Mouse (Mus musculus) forebrain, embryonic 12.5 days (tissue): ENCODE measurements around the gene Slc35b4. TPM values are rescaled to one million over a fixed set of nuclear protein-coding genes. Genes with fewer than 3 reads are reported as not detected.
A peak's percentile ranks its signal among the peaks of the same experiment; 100 is the strongest.

Source experiments
- ATAC-seq: fragments of 200-750 bp; cut with Nextera tagmentation; 2 replicates; pipeline ENCODE4 v1.8.0; 2017; ENCODE audit warnings: moderate TSS enrichment; ENCODE audit not compliant: low FRiP score
- H3K27ac ChIP-seq: fragments of 300-500 bp; sonication (generic); 2 replicates; pipeline ENCODE4 v1.5.1; 2016; ENCODE audit warnings: mild to moderate bottlenecking
- H3K27me3 ChIP-seq: fragments of 300-500 bp; sonication (generic); 2 replicates; pipeline ENCODE4 v1.6.1; 2016; ENCODE audit warnings: mild to moderate bottlenecking
- H3K36me3 ChIP-seq: fragments of 300-500 bp; sonication (generic); replicated peaks from 2 replicates; pipeline ENCODE4 v1.6.1; 2016; ENCODE audit warnings: mild to moderate bottlenecking
- H3K4me1 ChIP-seq: fragments of 300-500 bp; sonication (generic); 2 replicates; pipeline ENCODE4 v1.6.1; 2016
- H3K4me2 ChIP-seq: fragments of 300-500 bp; sonication (generic); 2 replicates; pipeline ENCODE4 v1.6.1; 2016; ENCODE audit warnings: mild to moderate bottlenecking, moderate library complexity
- H3K4me3 ChIP-seq: fragments of 300-500 bp; sonication (generic); replicated peaks from 2 replicates; pipeline ENCODE4 v1.5.1; 2016; ENCODE audit warnings: mild to moderate bottlenecking
- H3K9ac ChIP-seq: fragments of 300-500 bp; sonication (generic); 2 replicates; pipeline ENCODE4 v1.6.1; 2016; ENCODE audit warnings: mild to moderate bottlenecking
- H3K9me3 ChIP-seq: fragments of 300-500 bp; sonication (generic); 2 replicates; pipeline ENCODE4 v1.6.1; 2016
- WGBS: fragments of 180-500 bp; shearing (Covaris S2); methylation state at CpG from one replicate; pipeline ENCODE4 v1.1.7; 2016; 5-methylcytosine and 5-hydroxymethylcytosine counted together
- polyA plus RNA-seq: library from polyadenylated mRNA; unstranded; fragments of >200 nt; fragmentation: Nextera tagmentation; extraction: Ambion mirVana; gene quantifications from 2 replicates; pipeline ENCODE4 v1.2.1, GENCODE M21; 2016

Slc35b4 gene
- polyA plus RNA-seq, 1 experiment from 2014 or later, result 41.8 TPM

DNA sequence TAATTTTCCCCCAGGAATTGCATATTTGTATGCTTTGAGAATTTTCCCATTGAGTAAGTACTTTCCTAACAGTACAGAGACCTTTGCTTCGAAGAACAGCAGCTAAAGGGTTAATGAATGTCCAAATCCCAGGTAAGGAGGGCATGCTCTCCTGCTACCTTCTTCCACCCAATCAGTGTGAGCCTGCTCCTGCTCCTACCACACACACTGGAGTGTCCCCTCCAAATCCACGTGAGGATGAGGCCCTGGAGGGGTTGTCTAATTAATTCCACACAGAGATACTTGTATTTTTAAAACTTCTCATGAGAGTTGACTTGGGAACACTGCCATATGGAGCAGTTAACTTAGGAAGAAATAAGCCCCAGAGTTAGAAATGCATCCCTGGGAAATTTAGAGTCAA is 14.3 kb downstream of the Slc35b4 start:
- 75% methylated on average over 2 of the region's 2 CpGs for WGBS
- Histone ChIP-seq H3K4me2 (no peak overlapping the region), H3K27me3 (no peaks in the 10 kb centered on the region), H3K36me3 (peaks cover 88% of the 10 kb centered on the region), H3K27ac (no peak overlapping the region), H3K9ac (no peak overlapping the region), H3K4me3 (no peak overlapping the region), H3K4me1 (no peaks in the 10 kb centered on the region), H3K9me3 (no peaks in the 10 kb centered on the region)
- ATAC-seq, result no peak

DNA sequence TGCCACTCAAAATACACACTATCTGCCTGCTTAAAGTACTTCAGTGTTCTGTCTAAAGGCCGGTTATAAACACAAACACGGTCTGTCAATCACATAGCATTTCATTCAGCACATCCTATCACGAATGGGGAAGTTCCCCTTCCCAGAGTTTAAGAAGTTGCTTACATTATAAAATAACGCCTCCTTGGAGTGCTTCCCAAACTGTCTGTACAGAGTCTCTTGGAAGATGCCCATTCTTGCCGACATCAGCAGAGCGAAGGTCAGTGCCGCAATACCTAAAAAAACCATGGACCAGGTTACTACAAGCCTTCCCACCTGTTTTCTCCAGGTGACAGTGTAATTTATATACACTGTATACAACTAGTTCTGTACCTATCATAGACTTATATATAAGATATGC is 15.4 kb downstream of the Slc35b4 start:
- 94% methylated on average over 7 of the region's 7 CpGs for WGBS
- no peaks in the 10 kb centered on the region for H3K9me3 ChIP-seq

DNA sequence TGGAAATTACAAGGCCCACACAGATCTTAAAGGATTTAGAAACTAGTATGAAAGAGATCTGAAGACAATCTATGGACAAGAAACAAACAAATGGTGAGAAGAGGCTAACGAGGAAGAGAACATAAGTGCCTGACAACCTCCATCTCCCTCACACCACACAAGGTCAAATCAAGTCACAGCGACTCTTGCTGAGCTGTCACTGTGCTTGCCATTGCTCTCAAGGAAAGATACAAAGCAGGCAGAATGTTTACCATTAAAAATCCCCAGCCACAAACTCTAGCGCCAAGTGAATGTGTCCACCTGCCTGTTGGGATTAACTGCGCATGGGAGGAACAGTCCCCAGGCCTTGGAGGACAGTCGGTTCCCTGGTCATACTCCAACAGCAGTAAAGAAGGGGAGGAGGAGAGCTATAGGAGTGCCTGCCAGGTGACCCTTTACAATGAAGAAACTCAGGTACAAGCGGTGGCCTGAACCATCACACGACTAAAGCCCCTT is 16.0 kb downstream of the Slc35b4 start:
- H3K36me3 ChIP-seq, result peaks cover 80% of the 10 kb centered on the region
- H3K27ac ChIP-seq, result no peak overlapping the region
- no peak for ATAC-seq
- no peaks in the 10 kb centered on the region for H3K27me3 ChIP-seq
- H3K4me3 ChIP-seq, result no peak overlapping the region
- no peak overlapping the region for H3K9ac ChIP-seq
- no peaks in the 10 kb centered on the region for H3K9me3 ChIP-seq
- 94% methylated on average over 7 of the region's 7 CpGs for whole genome bisulfite sequencing
- no peak overlapping the region for H3K4me2 ChIP-seq
- no peaks in the 10 kb centered on the region for H3K4me1 ChIP-seq

More for the DNA sequence above, 15.4 kb downstream of the Slc35b4 start:
- no peak for ATAC-seq
- no peak overlapping the region for H3K4me3 ChIP-seq
- H3K36me3 ChIP-seq, result peaks cover 87% of the 10 kb centered on the region
- no peaks in the 10 kb centered on the region for H3K27me3 ChIP-seq
- no peak overlapping the region for H3K4me2 ChIP-seq
- no peak overlapping the region for H3K27ac ChIP-seq
- no peaks in the 10 kb centered on the region for H3K4me1 ChIP-seq
- no peak overlapping the region for H3K9ac ChIP-seq

GRCm38 (mm10) chr6:34159998-34160815 is 16.7 kb downstream of the Slc35b4 start:
- H3K4me1 ChIP-seq, result no peaks in the 10 kb centered on the region
- no peak for ATAC-seq
- H3K36me3 ChIP-seq, result peaks cover 74% of the 10 kb centered on the region
- no peak overlapping the region for H3K4me3 ChIP-seq
- H3K27me3 ChIP-seq, result no peaks in the 10 kb centered on the region
- no peak overlapping the region for H3K4me2 ChIP-seq
- H3K9me3 ChIP-seq, result no peaks in the 10 kb centered on the region
- no peak overlapping the region for H3K9ac ChIP-seq
- WGBS, result 93% methylated on average over 23 of the region's 23 CpGs
- no peak overlapping the region for H3K27ac ChIP-seq

- peaks cover 53% of the 10 kb centered on the region for H3K36me3 ChIP-seq
- no peaks in the 10 kb centered on the region for H3K9me3 ChIP-seq
- H3K9ac ChIP-seq, result no peak overlapping the region
- no peak overlapping the region for H3K4me2 ChIP-seq
- 81% methylated on average over 14 of the region's 14 CpGs for WGBS
- no peak overlapping the region for H3K4me3 ChIP-seq
- H3K4me1 ChIP-seq, result peaks cover 21% of the 10 kb centered on the region
- no peak overlapping the region for H3K27ac ChIP-seq
- H3K27me3 ChIP-seq, result no peaks in the 10 kb centered on the region
- no peak for ATAC-seq
Observed at GRCm38 (mm10) chr6:34156841-34157748, 19.8 kb downstream of the Slc35b4 start.

DNA sequence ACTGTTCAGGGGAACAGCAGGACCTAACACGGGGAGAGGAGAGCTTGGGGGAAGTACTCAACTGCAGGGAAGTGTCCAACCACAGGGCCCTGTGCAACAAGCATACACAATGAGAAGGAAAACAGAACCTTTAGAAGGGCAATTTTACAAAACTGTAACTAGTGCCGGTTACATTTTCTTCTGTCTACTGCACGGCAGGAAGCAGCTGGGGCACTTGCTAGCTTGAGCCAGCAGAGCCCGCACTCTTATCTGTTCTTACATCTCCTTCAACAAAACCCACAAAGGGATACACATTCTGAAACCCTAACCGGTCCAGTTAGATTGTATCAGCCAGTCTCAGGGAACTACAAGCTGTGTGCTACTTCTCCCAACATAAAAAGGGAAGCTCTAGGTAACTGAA is 20.9 kb downstream of the Slc35b4 start:
- no peak overlapping the region for H3K4me2 ChIP-seq
- peaks cover 21% of the 10 kb centered on the region for H3K4me1 ChIP-seq
- no peak for ATAC-seq
- H3K4me3 ChIP-seq, result no peak overlapping the region
- H3K36me3 ChIP-seq, result peaks cover 44% of the 10 kb centered on the region
- H3K9ac ChIP-seq, result no peak overlapping the region
- no peaks in the 10 kb centered on the region for H3K27me3 ChIP-seq
- H3K27ac ChIP-seq, result no peak overlapping the region
- no peaks in the 10 kb centered on the region for H3K9me3 ChIP-seq
- 82% methylated on average over 5 of the region's 5 CpGs for WGBS

- ATAC-seq, result no peak
- peaks cover 21% of the 10 kb centered on the region for H3K4me1 ChIP-seq
- no peaks in the 10 kb centered on the region for H3K27me3 ChIP-seq
- no peak overlapping the region for H3K9ac ChIP-seq
- H3K36me3 ChIP-seq, result peaks cover 37% of the 10 kb centered on the region
- 92% methylated on average over 15 of the region's 15 CpGs for WGBS
- H3K4me3 ChIP-seq, result no peak overlapping the region
- H3K27ac ChIP-seq, result no peak overlapping the region
- no peak overlapping the region for H3K4me2 ChIP-seq
- H3K9me3 ChIP-seq, result no peaks in the 10 kb centered on the region
Observed at GRCm38 (mm10) chr6:34155137-34155804, 21.6 kb downstream of the Slc35b4 start.

- no peak overlapping the region for H3K4me3 ChIP-seq
- peaks cover 21% of the 10 kb centered on the region for H3K4me1 ChIP-seq
- no peaks in the 10 kb centered on the region for H3K9me3 ChIP-seq
- peak overlapping the region; percentile 73 for H3K27ac ChIP-seq
- WGBS, result 65% methylated on average over 3 of the region's 3 CpGs
- no peaks in the 10 kb centered on the region for H3K27me3 ChIP-seq
- H3K9ac ChIP-seq, result no peak overlapping the region
- no peak overlapping the region for H3K4me2 ChIP-seq
- ATAC-seq, result peak; percentile 41; the same call in 1 of the 2 replicates
- H3K36me3 ChIP-seq, result peaks cover 26% of the 10 kb centered on the region
Observed at GRCm38 (mm10) chr6:34154202-34154601, 22.7 kb downstream of the Slc35b4 start.

DNA sequence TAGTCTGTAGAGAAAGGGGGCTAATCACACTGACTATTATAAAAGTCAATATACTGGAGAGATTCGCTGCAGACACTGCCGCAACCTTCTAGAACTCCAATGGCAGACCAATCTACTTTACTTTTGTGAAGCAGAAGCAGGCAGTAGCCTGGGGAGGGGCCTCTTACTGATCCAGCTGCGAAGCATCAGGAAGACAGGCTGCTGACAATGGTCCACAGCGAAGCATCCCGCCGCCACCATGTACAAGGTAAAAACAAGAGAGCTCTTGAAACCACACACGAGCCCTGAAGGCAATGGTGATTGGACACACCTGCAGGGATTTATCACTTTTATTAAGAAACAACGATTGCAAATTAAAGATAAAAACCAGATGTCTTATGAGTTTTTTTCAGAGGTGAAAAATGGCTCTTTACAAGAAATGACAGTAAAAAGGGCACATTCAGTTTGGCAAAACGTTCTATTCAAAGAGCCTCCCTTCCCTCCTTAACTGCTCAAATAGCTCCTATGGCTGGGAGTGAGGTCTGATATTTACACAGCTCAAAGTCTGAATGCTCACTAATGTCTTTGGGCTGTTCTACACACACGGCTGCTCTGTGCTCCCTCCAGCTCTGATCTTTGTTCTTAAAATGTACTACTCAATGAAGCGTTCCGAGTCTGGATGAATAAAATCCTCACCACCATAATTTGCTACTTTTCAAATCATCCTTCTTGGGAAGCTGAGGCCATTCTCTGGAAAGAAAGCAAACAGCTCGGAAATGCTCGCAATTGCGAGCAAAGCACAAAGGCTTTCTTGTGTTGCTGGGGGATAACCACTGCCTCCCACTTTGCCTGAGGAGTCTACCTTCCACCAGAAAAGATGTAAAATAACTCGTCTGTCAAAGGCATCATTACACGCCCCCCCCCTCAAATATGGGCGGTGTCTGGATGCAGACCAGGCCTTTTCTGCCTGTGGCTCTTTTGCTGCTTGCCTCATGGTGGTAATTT is 23.6 kb downstream of the Slc35b4 start:
- no peak overlapping the region for H3K4me2 ChIP-seq
- no peak overlapping the region for H3K4me3 ChIP-seq
- no peak overlapping the region for H3K9ac ChIP-seq
- peaks cover 21% of the 10 kb centered on the region for H3K4me1 ChIP-seq
- ATAC-seq, result peak; percentile 60; the same call in 1 of the 2 replicates
- no peaks in the 10 kb centered on the region for H3K9me3 ChIP-seq
- peak overlapping the region; percentile 73 for H3K27ac ChIP-seq
- WGBS, result 47% methylated on average over 18 of the region's 18 CpGs
- H3K36me3 ChIP-seq, result peaks cover 18% of the 10 kb centered on the region
- H3K27me3 ChIP-seq, result no peaks in the 10 kb centered on the region

- no peak overlapping the region for H3K4me3 ChIP-seq
- no peaks in the 10 kb centered on the region for H3K27me3 ChIP-seq
- no peak overlapping the region for H3K27ac ChIP-seq
- H3K36me3 ChIP-seq, result no peaks in the 10 kb centered on the region
- H3K4me2 ChIP-seq, result no peak overlapping the region
- WGBS, result 82% methylated on average over 1 of the region's 1 CpGs
- no peak for ATAC-seq
- H3K9me3 ChIP-seq, result 0 out of 2 replicates have a peak, but pooled peaks cover 4% of the 10 kb centered on the region
- H3K9ac ChIP-seq, result no peak overlapping the region
- H3K4me1 ChIP-seq, result peaks cover 21% of the 10 kb centered on the region
Observed at GRCm38 (mm10) chr6:34149821-34150220, 27.1 kb downstream of the Slc35b4 start.

DNA sequence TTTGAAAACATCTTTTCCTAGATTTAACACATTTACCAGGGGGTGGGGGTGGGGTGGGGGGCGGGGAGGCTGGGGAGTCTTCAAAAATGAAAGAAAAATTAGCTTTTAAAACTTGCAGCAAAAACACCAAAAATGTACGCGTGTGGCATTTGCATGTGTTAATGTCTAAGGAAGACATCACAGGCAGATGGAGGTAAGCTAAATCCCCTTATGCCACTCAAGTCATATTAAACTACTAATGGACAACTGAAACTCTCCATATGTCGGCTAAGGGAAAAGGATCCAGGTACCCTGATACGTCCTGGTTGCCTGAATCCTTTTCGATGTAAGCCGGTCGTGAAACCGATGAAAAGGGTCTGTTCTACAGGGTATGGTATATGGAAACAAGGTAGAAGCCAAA is 27.8 kb downstream of the Slc35b4 start:
- no peak overlapping the region for H3K4me3 ChIP-seq
- H3K4me2 ChIP-seq, result no peak overlapping the region
- peaks cover 16% of the 10 kb centered on the region for H3K4me1 ChIP-seq
- H3K27me3 ChIP-seq, result no peaks in the 10 kb centered on the region
- H3K36me3 ChIP-seq, result no peaks in the 10 kb centered on the region
- H3K9ac ChIP-seq, result no peak overlapping the region
- H3K9me3 ChIP-seq, result 0 out of 2 replicates have a peak, but pooled peaks cover 4% of the 10 kb centered on the region
- H3K27ac ChIP-seq, result no peak overlapping the region
- WGBS, result 86% methylated on average over 9 of the region's 9 CpGs
- no peak for ATAC-seq
